Mouse (Mus musculus) midbrain, embryonic 14.5 days (tissue): Measurements from ENCODE around the gene Fam173b. TPM values are rescaled to one million over a fixed set of nuclear protein-coding genes. Genes with fewer than 3 reads are reported as not detected.

Experiments
- ATAC-seq: fragments of 200-750 bp; cut with Nextera tagmentation; 2 replicates; pipeline ENCODE4 v1.8.0; 2017; ENCODE audit warnings: moderate number of reproducible peaks, moderate library complexity; ENCODE audit not compliant: low FRiP score, low TSS enrichment
- DNase-seq: peaks from one replicate; pipeline ENCODE4 v3.0.0-alpha.2; 2015
- H3K27ac ChIP-seq: fragments of 300-500 bp; sonication (generic); replicated peaks from 2 replicates; pipeline ENCODE4 v1.5.1; 2014; ENCODE audit warnings: mild to moderate bottlenecking, low read depth, low read length, moderate library complexity
- H3K27me3 ChIP-seq: fragments of 300-500 bp; sonication (generic); 2 replicates; pipeline ENCODE4 v1.6.1; 2014; ENCODE audit warnings: low read length, control low read depth, mixed read lengths; ENCODE audit not compliant: control insufficient read depth, insufficient read depth
- H3K36me3 ChIP-seq: fragments of 300-500 bp; sonication (generic); 2 replicates; pipeline ENCODE4 v1.6.1; 2014; ENCODE audit warnings: low read length, control low read depth; ENCODE audit not compliant: control insufficient read depth, insufficient read depth
- H3K4me1 ChIP-seq: fragments of 300-500 bp; sonication (generic); 2 replicates; pipeline ENCODE4 v1.6.1; 2014; ENCODE audit warnings: mild to moderate bottlenecking, antibody characterized with exemption, low read length, control low read depth; ENCODE audit not compliant: control insufficient read depth, insufficient read depth
- H3K4me2 ChIP-seq: fragments of 300-500 bp; sonication (generic); 2 replicates; pipeline ENCODE4 v1.6.1; 2014; ENCODE audit warnings: mild to moderate bottlenecking, low read length, moderate library complexity
- H3K4me3 ChIP-seq: fragments of 300-500 bp; sonication (generic); replicated peaks from 2 replicates; pipeline ENCODE4 v1.5.1; 2014; ENCODE audit warnings: low read depth, low read length
- H3K9ac ChIP-seq: fragments of 300-500 bp; sonication (generic); replicated peaks from 2 replicates; pipeline ENCODE4 v1.6.1; 2014; ENCODE audit warnings: mild to moderate bottlenecking, low read length, moderate library complexity
- H3K9me3 ChIP-seq: fragments of 300-500 bp; sonication (generic); 2 replicates; pipeline ENCODE4 v1.6.1; 2016; ENCODE audit warnings: low read length, control low read depth, mixed read lengths; ENCODE audit not compliant: control insufficient read depth
- WGBS: fragments of 180-500 bp; shearing (Covaris S2); extraction: QIAGEN DNeasy Blood & Tissue Kit; methylation state at CpG from one replicate; pipeline ENCODE4 v1.1.7; 2014; 5-methylcytosine and 5-hydroxymethylcytosine counted together
- polyA plus RNA-seq: library from polyadenylated mRNA; unstranded; fragments of >200 nt; fragmentation: Nextera tagmentation; extraction: Ambion mirVana; gene quantifications from 2 replicates; pipeline ENCODE4 v1.2.1, GENCODE M21; 2014

The Fam173b gene
- polyA plus RNA-seq, 1 experiment from 2014 or later = 9.5 TPM

DNA sequence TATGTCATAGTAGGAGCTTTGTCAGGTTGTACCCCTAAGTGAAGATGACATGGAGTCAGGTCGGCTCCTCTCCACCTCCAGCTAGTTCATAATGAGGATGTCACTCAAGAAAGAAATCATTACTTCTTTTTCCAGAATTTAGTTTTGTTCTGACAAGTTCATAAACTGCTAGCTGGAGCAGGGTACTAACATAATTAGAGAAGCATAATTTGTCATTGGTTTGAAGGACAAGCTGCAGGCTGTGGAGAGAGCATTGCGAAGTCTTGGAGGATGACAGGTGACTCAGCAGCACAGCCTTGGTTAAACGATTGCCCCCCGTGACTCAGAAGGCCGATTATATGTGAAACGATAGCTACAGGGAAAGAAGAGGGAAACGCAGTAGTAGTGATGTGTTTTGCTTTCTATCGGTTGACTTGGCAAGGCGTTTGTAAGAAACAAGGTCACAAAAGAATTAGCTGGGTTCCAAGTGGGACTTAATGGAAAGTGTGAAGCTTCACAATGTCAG is 34.5 kb downstream of the Fam173b start:
- Histone ChIP-seq H3K27me3 (no peaks in the 10 kb centered on the region), H3K4me2 (no peak overlapping the region), H3K9me3 (no peaks in the 10 kb centered on the region), H3K9ac (no peak overlapping the region), H3K36me3 (no peaks in the 10 kb centered on the region), H3K4me3 (no peak overlapping the region), H3K4me1 (no peaks in the 10 kb centered on the region), H3K27ac (no peak overlapping the region)
- ATAC-seq (no peak), DNase-seq (no peak)
- 89% methylated on average over 9 of the region's 9 CpGs for WGBS

DNA sequence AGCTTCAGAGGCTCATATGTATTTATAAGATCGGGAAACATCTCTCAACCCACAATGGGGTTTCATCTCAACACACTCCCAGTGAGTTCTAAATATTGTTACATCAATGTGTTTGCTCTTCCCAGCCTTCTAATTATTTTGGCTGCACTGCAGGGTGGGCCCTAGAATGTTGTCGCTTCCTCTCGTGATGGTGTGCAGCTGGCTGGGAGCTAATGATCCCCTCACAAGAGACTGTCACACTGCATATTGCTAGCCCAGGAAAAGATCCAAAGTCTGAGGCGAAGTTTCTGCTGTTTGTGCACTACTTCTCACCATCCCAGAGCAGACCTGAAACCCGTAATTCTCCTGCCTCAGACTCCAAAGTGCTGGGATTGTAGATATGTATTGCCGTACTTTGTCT is 45.6 kb downstream of the Fam173b start:
- H3K9ac ChIP-seq = no peak overlapping the region
- no peak overlapping the region for H3K27ac ChIP-seq
- 89% methylated on average over 6 of the region's 6 CpGs for WGBS
- DNase-seq (no peak), ATAC-seq (no peak)
- H3K9me3 ChIP-seq = no peaks in the 10 kb centered on the region
- no peak overlapping the region for H3K4me2 ChIP-seq
- no peaks in the 10 kb centered on the region for H3K4me1 ChIP-seq
- H3K36me3 ChIP-seq = no peaks in the 10 kb centered on the region
- no peak overlapping the region for H3K4me3 ChIP-seq
- H3K27me3 ChIP-seq = no peaks in the 10 kb centered on the region

DNA sequence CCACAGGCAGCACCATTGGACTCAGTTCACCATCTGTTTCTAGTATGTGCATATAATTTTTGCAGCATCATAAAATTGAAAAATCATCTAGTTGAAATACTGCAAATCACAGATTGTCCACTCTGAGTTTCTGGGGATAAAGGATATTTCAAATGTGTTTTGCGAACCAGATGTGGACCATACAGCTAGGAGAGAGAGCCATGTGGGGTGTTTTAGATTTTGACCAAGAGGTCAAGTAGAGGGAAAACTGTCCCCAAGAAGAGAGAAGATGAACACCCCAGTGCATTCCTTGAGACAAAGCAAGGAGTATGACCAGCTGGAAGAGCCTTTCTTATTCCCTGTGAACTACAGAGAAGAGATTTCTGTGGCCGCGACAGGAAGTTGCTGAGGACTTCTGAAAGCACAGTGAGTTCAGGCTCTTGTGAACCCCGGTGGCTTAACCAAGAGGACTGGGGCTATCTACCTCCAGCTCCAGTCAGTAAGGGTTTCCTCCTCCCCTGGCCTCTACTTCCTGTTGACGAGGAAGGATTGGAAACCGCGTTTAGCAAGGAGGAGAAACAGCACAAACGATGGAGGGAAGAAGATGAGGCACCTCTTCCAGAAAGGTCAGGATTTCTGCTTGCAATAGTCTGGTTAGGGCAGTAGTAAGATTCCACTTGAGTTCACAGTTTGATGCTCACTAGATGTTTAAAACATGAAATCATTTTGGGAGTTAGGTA is 46.4 kb downstream of the Fam173b start:
- H3K27ac ChIP-seq = no peak overlapping the region
- H3K4me1 ChIP-seq = no peaks in the 10 kb centered on the region
- H3K36me3 ChIP-seq = no peaks in the 10 kb centered on the region
- H3K4me3 ChIP-seq = no peak overlapping the region
- no peak overlapping the region for H3K9ac ChIP-seq
- H3K9me3 ChIP-seq = no peaks in the 10 kb centered on the region
- no peak overlapping the region for H3K4me2 ChIP-seq
- H3K27me3 ChIP-seq = no peaks in the 10 kb centered on the region
- 90% methylated on average over 8 of the region's 8 CpGs for WGBS
- no peak for ATAC-seq
- DNase-seq = no peak

DNA sequence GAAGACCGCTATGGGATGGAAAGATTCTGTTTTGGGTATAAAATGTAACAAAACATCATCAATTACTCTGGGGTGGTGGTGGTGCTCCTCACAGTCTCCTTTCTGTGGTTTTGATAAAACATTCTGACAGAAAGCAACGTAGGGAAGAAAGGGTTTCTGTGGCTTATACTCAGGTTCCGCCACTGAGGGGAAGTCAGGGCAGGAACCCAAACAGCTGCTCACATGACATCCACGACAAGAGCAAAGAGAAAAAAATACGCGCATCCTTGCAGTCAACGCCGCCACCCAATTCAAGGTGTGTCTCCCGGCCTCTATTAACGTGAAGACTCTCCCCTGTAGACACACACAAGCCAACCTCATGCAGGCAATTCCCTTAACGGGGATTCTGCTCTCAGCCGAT is 48.0 kb downstream of the Fam173b start:
- Histone ChIP-seq H3K27ac (no peak overlapping the region), H3K9ac (no peak overlapping the region), H3K4me1 (no peaks in the 10 kb centered on the region), H3K9me3 (no peaks in the 10 kb centered on the region), H3K4me3 (no peak overlapping the region), H3K36me3 (no peaks in the 10 kb centered on the region), H3K27me3 (no peaks in the 10 kb centered on the region), H3K4me2 (no peak overlapping the region)
- 92% methylated on average over 12 of the region's 12 CpGs for WGBS
- ATAC-seq (no peak), DNase-seq (no peak)

DNA sequence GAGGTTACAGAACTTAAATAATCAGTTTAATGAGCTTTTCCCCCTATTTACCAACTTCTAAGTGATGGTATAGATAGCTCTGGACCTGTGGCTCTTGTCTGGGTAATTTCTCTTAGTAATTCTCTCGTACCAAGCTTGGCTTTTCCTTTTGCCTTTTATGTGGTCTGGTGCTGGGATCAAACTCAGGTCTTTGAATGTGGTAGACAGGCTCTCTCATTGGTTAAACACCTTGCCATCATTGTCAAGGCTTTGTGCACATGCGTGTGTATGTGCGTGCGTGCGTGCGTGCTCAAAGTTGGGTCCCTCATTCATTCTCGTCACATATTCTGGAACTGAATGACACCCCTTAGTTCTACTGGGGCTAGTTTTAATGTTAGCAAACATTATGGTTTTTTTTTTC is 49.2 kb downstream of the Fam173b start:
- H3K4me3 ChIP-seq = no peak overlapping the region
- no peaks in the 10 kb centered on the region for H3K9me3 ChIP-seq
- H3K9ac ChIP-seq = no peak overlapping the region
- DNase-seq (no peak), ATAC-seq (no peak)
- H3K36me3 ChIP-seq = no peaks in the 10 kb centered on the region
- H3K27ac ChIP-seq = no peak overlapping the region
- no peaks in the 10 kb centered on the region for H3K4me1 ChIP-seq
- H3K4me2 ChIP-seq = no peak overlapping the region
- no peaks in the 10 kb centered on the region for H3K27me3 ChIP-seq
- 96% methylated on average over 7 of the region's 7 CpGs for WGBS

DNA sequence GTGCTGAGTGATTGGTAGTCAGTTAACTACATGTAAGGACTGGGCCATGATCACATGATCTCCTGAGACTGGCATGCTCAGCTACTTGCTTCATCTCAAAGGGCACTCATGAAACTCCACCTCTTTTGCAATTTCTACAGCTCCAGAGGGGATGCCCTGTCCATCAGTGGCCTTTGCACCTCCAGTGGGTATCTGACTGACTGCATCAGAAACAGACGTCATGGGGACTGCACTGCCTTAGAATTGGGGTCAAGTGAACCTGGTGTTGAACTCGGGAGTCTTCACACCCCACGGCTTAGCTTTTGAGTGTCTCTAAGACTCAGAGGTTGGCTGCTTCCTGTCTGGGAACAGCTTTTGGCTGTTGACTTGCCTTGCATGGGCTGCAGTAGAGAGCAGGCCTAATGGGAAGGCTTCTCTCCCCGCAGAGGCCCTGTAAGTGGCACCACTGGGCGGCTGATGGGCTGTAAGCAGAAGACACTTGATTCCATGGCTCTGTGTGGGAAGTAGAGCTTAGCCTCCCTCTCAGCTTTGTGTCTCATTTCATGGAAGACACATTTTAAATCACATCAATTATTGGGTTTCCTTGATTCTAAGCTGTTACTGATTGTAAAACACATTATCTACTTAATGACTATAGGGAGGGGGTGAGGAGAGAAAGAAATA is 58.6 kb downstream of the Fam173b start:
- Histone ChIP-seq H3K4me3 (no peak overlapping the region), H3K9ac (no peak overlapping the region), H3K27me3 (no peaks in the 10 kb centered on the region), H3K4me1 (no peaks in the 10 kb centered on the region), H3K36me3 (no peaks in the 10 kb centered on the region), H3K9me3 (no peaks in the 10 kb centered on the region), H3K27ac (no peak overlapping the region), H3K4me2 (no peak overlapping the region)
- DNase-seq (no peak), ATAC-seq (no peak)
- WGBS = 86% methylated on average over 5 of the region's 5 CpGs

DNA sequence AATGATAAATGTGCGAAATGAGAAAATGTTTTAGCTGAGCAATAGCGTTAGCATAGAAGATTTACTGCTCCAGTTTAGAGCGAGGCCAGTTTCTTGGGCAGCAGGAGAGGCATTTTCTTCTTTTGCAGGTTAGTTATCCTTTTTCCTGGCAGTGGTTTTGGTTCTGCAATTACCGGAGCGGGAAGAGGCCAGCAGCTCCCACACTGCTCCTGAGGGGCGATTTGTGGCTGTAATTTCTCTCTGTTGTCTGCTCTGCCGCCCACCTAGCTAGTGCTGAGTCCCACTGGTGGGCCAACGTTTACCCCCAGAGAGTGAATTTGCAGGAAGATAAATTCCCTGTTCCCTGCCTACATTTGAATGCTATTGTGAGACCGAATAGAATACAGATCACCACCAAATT is 59.2 kb downstream of the Fam173b start:
- Histone ChIP-seq H3K9ac (no peak overlapping the region), H3K4me2 (no peak overlapping the region), H3K36me3 (no peaks in the 10 kb centered on the region), H3K27me3 (no peaks in the 10 kb centered on the region), H3K9me3 (no peaks in the 10 kb centered on the region), H3K4me1 (no peaks in the 10 kb centered on the region), H3K27ac (no peak overlapping the region), H3K4me3 (no peak overlapping the region)
- 78% methylated on average over 9 of the region's 9 CpGs for WGBS
- DNase-seq (peak; percentile 4), ATAC-seq (no peak)

DNA sequence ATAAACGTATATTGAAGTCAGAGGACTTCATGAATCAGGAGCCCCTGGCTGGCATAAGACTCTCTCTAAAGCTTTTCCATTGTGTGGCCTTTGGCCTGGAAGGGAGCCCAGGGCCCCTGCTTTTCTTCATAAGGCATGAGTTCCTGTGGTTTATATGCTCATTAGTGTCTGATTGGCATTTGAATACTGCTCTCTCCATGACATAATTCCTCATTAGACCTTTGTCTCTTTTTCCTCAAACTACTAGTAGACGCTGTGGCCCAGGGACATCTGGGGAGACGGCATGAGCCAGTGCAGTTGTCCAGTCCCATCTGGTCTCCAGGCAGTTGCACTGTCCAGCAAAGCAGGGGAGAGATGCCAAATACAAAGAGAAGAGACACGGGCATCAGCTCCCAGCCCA is 60.1 kb downstream of the Fam173b start:
- Histone ChIP-seq H3K9ac (no peak overlapping the region), H3K9me3 (no peaks in the 10 kb centered on the region), H3K27ac (no peak overlapping the region), H3K4me2 (no peak overlapping the region), H3K4me1 (no peaks in the 10 kb centered on the region), H3K4me3 (no peak overlapping the region), H3K36me3 (no peaks in the 10 kb centered on the region), H3K27me3 (no peaks in the 10 kb centered on the region)
- 42% methylated on average over 4 of the region's 4 CpGs for WGBS
- ATAC-seq (no peak), DNase-seq (peak; percentile 25)

DNA sequence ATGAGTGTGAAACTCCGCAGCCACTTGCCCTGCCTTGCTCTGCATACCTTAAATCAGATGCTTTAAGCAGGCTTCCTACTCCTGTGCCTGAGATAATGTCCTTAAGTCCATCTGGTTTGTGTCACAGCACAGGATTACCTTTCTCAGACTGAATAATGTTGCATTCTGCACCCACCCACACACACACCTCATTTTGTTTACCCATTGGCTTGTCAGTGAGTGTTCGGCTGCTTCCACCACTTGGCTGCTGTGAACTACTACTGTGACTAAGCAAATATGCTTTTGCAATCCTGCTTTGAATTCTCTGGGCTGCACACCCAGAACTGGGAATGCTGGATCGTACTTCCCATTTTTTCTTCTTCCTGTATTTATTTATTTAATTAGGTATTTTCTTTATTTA is 61.4 kb downstream of the Fam173b start:
- H3K4me3 ChIP-seq = no peak overlapping the region
- DNase-seq (no peak), ATAC-seq (no peak)
- H3K4me1 ChIP-seq = no peaks in the 10 kb centered on the region
- no peak overlapping the region for H3K9ac ChIP-seq
- no peaks in the 10 kb centered on the region for H3K36me3 ChIP-seq
- H3K27ac ChIP-seq = no peak overlapping the region
- 87% methylated on average over 3 of the region's 3 CpGs for WGBS
- no peaks in the 10 kb centered on the region for H3K9me3 ChIP-seq
- H3K4me2 ChIP-seq = no peak overlapping the region
- H3K27me3 ChIP-seq = no peaks in the 10 kb centered on the region
